Mouse (Mus musculus) B cell, adult 67 days (primary cell): ENCODE measurements around the gene Gpr89. TPM values are rescaled to one million over a fixed set of nuclear protein-coding genes. Genes with fewer than 3 reads are reported as not detected.

ENCODE experiments used
- total RNA-seq, 2 experiments: library from RNA; stranded (reverse); gene quantifications; 4 replicates each; pipeline ENCODE4 v1.2.4; 2023

The Gpr89 gene
- total RNA-seq, result 10 to 100 TPM; 22.5 to 24.1 TPM

GRCm38 (mm10) chr3:96904851-96905541 is at the start of gene Gpr89:
Gene Gpr89, minus strand, starts transcription at chr3:96905346.

DNA sequence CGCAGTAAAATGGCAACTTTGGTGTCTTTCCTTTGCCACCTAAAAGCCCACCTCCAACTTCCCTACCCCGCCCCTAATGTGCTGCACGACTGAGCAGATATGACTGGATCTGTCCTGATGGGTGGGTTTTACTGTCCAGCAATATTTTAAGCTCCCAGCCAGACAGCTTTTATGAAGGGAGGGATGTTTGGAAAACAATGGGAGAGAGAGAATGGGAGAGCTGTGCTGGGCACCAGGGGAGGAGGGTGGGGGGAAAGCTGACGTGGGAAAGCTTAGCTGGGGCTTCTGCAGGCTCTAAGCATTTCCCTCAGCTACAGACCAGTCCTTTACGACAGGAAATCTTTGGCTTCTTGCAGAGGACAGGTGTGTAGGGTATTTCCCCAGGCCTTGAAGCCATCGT is 20.8 kb upstream of the Gpr89 start, which contains the start of gene Gja8:
Gene Gja8 (minus strand): TSS at position 101 of the 400 bp plus-strand sequence.

GRCm38 (mm10) chr3:96904393-96904792 is 753 bp downstream of the Gpr89 start, which contains the start of gene Gja5:
Gene Gja5, plus strand, starts transcription at chr3:96904693.

GRCm38 (mm10) chr3:96828984-96829383 is 76.2 kb downstream of the Gpr89 start, which contains the start of the genes Pdzk1 and Cd160:
Gene Pdzk1, plus strand, starts transcription at chr3:96829284.
Gene Cd160, minus strand, starts transcription at chr3:96829351.

Other genes starting within 250 kb of the Gpr89 start
- gene Ankrd35, start 235.2 kb downstream of the Gpr89 start, total RNA-seq, result under 1 TPM in 1 of 2 experiments, not detected in 1; 0.18 TPM
- gene Pias3, start 209.0 kb downstream of the Gpr89 start, total RNA-seq, result 10 to 100 TPM; 48.3 to 60.7 TPM
- 1 to 10 TPM; 1.1 to 1.2 TPM for gene Nudt17, start 196.8 kb downstream of the Gpr89 start, total RNA-seq
- gene Polr3c, start 177.7 kb downstream of the Gpr89 start, total RNA-seq, result 10 to 100 TPM; 51.9 to 64.0 TPM
- gene Rnf115, start 177.7 kb downstream of the Gpr89 start, total RNA-seq, result 10 to 100 TPM; 55.8 to 59.7 TPM
- gene Pdzk1, start 76.1 kb downstream of the Gpr89 start, total RNA-seq, result not detected
- 1 to 10 TPM in 1 of 2 experiments, under 1 TPM in 1; 0.90 to 1.2 TPM for gene Cd160, start 76.0 kb downstream of the Gpr89 start, total RNA-seq
- not detected for gene Gja5, start 653 bp downstream of the Gpr89 start, total RNA-seq
- gene Gja8, start 20.7 kb upstream of the Gpr89 start, total RNA-seq, result not detected